ENCODE assay signal across 9 mouse cellular contexts in the genomic region with DNA sequence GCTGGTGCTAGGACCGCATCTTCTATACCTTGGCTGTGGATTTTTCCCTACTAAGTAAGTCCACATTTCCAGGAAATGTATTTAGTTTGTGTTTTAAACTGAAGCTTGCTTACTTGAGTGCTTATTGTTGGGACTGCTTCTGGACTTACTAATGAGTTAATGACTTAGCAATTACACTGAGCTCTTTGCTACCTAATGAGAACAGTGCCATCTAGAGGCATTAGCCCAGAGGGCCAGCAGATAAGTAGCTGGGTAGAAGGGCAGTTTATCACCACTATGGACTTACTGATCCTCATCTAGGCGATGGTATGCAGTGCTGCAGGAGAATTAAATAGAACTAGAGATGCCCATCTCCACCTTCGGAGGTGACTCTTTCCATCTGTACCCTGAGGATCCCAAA. TPM values are rescaled to one million over a fixed set of nuclear protein-coding genes. Genes with fewer than 3 reads are reported as not detected.
DNase-seq lines count a peak whose midpoint lies in the region; ATAC-seq and TF ChIP-seq lines count a peak whose summit lies in the region.
"Had no signal": no experiment of that assay in that cellular context is flagged by ENCODE, and none has a peak within 500 bp of the region (broad histone marks: within the 10 kb centered on the region; RNA-seq: fewer than 3 reads in every experiment).

No protein-coding gene starts in this region.

- peaks cover 21% of the 10 kb centered on the region for H3K36me3 ChIP-seq in forebrain, postnatal 0 days (ENCODE audit: insufficient read depth)
- peaks cover 5% of the 10 kb centered on the region; the same call in 1 of the 2 replicates for H3K36me3 ChIP-seq in forebrain, embryonic 12.5 days (replicated peaks)
- H3K36me3 ChIP-seq in splenic B cell, adult 2 months (ENCODE audit: control insufficient read depth, insufficient read depth, low read length, poor library complexity, severe bottlenecking) = no peaks in the 10 kb centered on the region; the same call in 1 of the 2 replicates
- no peaks in the 10 kb centered on the region for H3K36me3 ChIP-seq in intestine, embryonic 15.5 days

- H3K4me1 ChIP-seq in forebrain, postnatal 0 days (ENCODE audit: insufficient read depth) = no peaks in the 10 kb centered on the region
- H3K4me1 ChIP-seq in forebrain, embryonic 12.5 days = no peaks in the 10 kb centered on the region
- no peaks in the 10 kb centered on the region for H3K4me1 ChIP-seq in intestine, embryonic 15.5 days (replicated peaks)

- no peak overlapping the region for H3K4me2 ChIP-seq in forebrain, postnatal 0 days (ENCODE audit: low read depth)
- H3K4me2 ChIP-seq in forebrain, embryonic 12.5 days = no peak overlapping the region
- no peak overlapping the region for H3K4me2 ChIP-seq in intestine, embryonic 15.5 days (replicated peaks)

- no peak overlapping the region for H3K9ac ChIP-seq in forebrain, postnatal 0 days
- H3K9ac ChIP-seq in forebrain, embryonic 12.5 days = no peak overlapping the region
- no peak overlapping the region for H3K9ac ChIP-seq in intestine, embryonic 15.5 days

- DNase-seq in forebrain, postnatal 0 days = peak; percentile 7
- peak; percentile 10 for DNase-seq in right cerebral cortex, adult 18-20 months
- no peak for DNase-seq in right cerebral cortex, postnatal 4 days
- peak; percentile 44 for DNase-seq in splenic B cell, adult 2 months (ENCODE audit: low read depth, low spot score)
- DNase-seq in spleen, postnatal 36 days (ENCODE audit: low spot score in 2 of 2) = no peak

- no peak overlapping the region for H3K27ac ChIP-seq in forebrain, postnatal 0 days (ENCODE audit: low read depth, low read length)
- H3K27ac ChIP-seq in forebrain, embryonic 12.5 days = no peak overlapping the region
- H3K27ac ChIP-seq in intestine, embryonic 15.5 days = no peak overlapping the region
- H3K27ac ChIP-seq: macrophage had no signal

- peak; percentile 40 for TF ChIP-seq CTCF in forebrain, postnatal 0 days (IDR thresholded peaks at IDR 0.05; ENCODE audit: low read depth)

- no peaks in the 10 kb centered on the region for H3K9me3 ChIP-seq in forebrain, postnatal 0 days (ENCODE audit: low read length)
- H3K9me3 ChIP-seq in forebrain, embryonic 12.5 days = no peaks in the 10 kb centered on the region
- H3K9me3 ChIP-seq in intestine, embryonic 15.5 days = no peaks in the 10 kb centered on the region

- 76% methylated on average over 3 of the region's 3 CpGs for WGBS in forebrain, postnatal 0 days
- 83% methylated on average over 3 of the region's 3 CpGs for WGBS in forebrain, embryonic 12.5 days
- WGBS in intestine, embryonic 15.5 days = 79% methylated on average over 3 of the region's 3 CpGs

- H3K27me3 ChIP-seq in forebrain, postnatal 0 days (ENCODE audit: insufficient read depth, low read length) = no peaks in the 10 kb centered on the region
- no peaks in the 10 kb centered on the region for H3K27me3 ChIP-seq in forebrain, embryonic 12.5 days
- H3K27me3 ChIP-seq in splenic B cell, adult 2 months (ENCODE audit: control insufficient read depth, insufficient read depth, low read length, poor library complexity, severe bottlenecking) = no peaks in the 10 kb centered on the region
- no peaks in the 10 kb centered on the region for H3K27me3 ChIP-seq in intestine, embryonic 15.5 days (replicated peaks)

- no peak for ATAC-seq in forebrain, postnatal 0 days
- no peak for ATAC-seq in forebrain, embryonic 12.5 days (ENCODE audit: low FRiP score)
- peak; percentile 21 to 62; a peak in 3 of 4 replicates for ATAC-seq in hematopoietic stem cell, adult 5-6 weeks (replicated peaks in 1 of 2; ENCODE audit: insufficient read depth in 1 of 2, low FRiP score in 2 of 2, low TSS enrichment in 1 of 2, low read depth in 1 of 2, poor library complexity in 2 of 2, severe bottlenecking in 2 of 2)
- ATAC-seq in intestine, embryonic 15.5 days = no peak

- H3K4me3 ChIP-seq in forebrain, postnatal 0 days (ENCODE audit: low read depth, low read length) = no peak overlapping the region
- H3K4me3 ChIP-seq in forebrain, embryonic 12.5 days (replicated peaks) = no peak overlapping the region
- H3K4me3 ChIP-seq in intestine, embryonic 15.5 days (replicated peaks) = no peak overlapping the region

RNA-seq across cellular contexts. Expression of a gene that starts 24.8 kb away (rescaled TPM):
- total RNA-seq in forebrain, postnatal 0 days (2014; rRNA removed) = 54.5 TPM in 2 replicates
- 74.0 and 85.5 TPM in 2 replicates for polyA plus RNA-seq in forebrain, postnatal 0 days (2015; fragmentation: Nextera tagmentation; extraction: Ambion mirVana)
- polyA plus RNA-seq in forebrain, embryonic 12.5 days (2016; fragmentation: Nextera tagmentation; extraction: Ambion mirVana) = 70.3 and 73.1 TPM in 2 replicates
- 43.9 and 46.1 TPM in 2 replicates for total RNA-seq in hematopoietic stem cell, adult 5-6 weeks (2017)
- 60.4 and 63.2 TPM in 2 replicates for polyA plus RNA-seq in intestine, embryonic 15.5 days (2015; fragmentation: Nextera tagmentation; extraction: Ambion mirVana)

Comparison
In these comparisons a context has a peak if more than half of its experiments do, and no peak if none do; other contexts are left out.
1. DNase-seq: peak in forebrain, postnatal 0 days (single experiment), right cerebral cortex, adult 18-20 months (single experiment) and splenic B cell, adult 2 months (single experiment); none in right cerebral cortex, postnatal 4 days (single experiment) and spleen, postnatal 36 days (0 of 2).
2. ATAC-seq: peak in hematopoietic stem cell, adult 5-6 weeks (2 of 2); none in forebrain, postnatal 0 days (single experiment), forebrain, embryonic 12.5 days (single experiment) and intestine, embryonic 15.5 days (single experiment).